Mouse (Mus musculus) ovary, postnatal 36 days (tissue): ENCODE measurements at regions not wholly inside any gene's neighbourhood (a gene's known extent, or its start where the extent isn't known, plus 50 kb on each side); places are given as distances from the start of the nearest gene placed in this dataset.

ENCODE experiments used
- DNase-seq: peaks from one replicate; pipeline ENCODE4 v3.0.0; 2022; ENCODE audit warnings: low spot score, mixed read lengths

GRCm38 (mm10) chr5:64605991-64606390 lies 197.2 kb upstream of the Klf3 start:
- no peak for DNase-seq

- DNase-seq: no peak
Measured at GRCm38 (mm10) chr5:64609378-64610087, 193.7 kb upstream of the Klf3 start.

DNA sequence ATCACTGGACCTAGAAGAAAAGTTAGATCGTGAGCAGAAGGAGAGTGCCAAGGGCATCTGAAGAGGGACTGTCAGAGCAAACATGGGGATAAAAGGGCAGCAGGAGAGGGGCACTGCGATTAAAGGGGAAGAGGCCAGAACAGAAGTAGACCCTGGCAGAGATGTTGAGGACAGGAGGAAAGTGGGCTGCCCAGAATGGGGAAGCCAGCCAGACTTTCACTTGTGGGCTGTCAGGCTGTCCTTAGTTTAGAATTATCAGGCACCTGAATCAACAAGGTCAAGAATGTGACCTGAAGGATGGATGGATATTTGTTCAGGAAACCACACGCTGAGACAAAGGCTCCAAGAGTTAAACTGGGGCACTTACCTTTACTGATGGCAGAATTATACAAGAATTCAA lies 193.0 kb upstream of the Klf3 start:
- no peak for DNase-seq

DNA sequence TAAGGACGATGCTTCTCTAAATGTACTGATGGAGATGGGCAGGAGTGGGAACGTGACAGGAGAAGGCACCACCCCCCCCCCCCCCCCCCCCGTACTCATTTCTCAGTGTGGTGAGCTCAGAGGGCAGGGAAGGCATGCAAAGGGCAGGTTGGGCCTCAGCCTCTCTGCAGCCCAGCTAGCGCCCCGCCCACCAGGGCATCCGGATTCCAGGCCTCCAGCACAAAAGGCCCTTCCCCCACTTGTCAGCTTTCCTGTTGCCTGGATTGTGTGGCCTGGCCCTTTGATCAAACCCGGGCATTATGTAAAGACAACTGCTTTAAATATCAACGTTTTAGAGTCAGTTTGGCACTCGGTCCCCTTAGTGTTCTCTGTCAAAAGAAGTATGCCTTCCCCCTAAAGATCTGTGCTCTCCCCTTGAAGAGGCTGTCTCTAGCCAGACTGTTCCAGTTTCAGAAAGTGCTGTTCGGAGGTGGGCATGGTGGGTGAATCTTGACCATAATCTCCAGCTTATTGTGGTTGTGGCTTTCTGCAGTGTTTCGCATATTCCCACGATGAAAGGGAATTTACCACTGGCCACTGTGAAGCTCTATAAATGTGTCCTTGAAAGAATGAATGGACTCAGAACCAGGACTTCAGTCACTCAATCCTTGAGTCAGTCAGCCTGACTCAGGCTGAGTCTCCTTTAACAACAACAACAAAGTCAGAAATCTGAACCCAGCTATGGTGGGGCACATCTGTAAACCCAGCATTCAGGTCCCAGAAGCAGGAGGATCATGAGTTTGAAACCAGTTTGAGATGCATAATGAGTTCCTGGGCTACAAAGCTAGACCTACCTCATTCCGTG lies 192.4 kb upstream of the Klf3 start:
- DNase-seq: peak; percentile 41

DNA sequence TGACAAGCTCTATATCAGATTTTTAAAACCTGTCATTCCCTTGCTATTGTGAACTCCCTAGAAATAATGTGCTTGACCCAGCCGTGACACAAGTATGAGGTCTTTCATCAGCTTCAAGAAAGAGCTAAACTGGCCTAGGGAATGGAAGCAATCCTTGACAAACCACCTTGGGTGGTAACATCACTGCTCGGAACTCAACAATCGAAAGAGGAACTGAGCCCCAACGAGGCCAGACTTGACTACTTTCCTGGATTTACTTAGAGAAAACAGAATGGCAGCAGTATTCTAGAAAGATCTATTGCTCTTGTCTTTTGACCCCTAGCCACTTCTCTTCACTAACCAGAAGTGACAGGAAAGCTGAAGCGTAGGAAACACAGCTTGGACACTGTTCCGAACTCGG lies 191.2 kb upstream of the Klf3 start:
- no peak for DNase-seq

- no peak for DNase-seq
Measured at GRCm38 (mm10) chr5:64613696-64614095, 189.5 kb upstream of the Klf3 start.

DNA sequence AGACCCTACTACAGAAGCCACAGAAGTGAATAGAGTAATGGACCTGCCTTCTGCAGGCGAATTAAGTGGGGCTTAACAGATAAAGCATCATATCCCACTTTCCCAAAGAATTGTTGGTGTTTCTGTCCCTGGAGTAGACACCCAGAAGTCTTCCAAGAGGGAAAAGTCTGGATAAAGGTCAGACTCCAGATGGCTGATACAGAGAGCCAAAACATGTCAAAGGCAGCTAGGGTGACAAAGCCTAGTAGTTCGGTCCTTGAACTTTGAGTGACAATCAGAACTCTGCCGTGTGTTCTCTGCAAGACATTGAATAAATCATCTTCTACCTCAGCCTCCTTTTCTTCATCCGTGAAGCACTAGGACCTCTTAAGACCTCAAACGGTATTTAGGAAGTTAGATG lies 185.1 kb upstream of the Klf3 start:
- no peak for DNase-seq

GRCm38 (mm10) chr5:64619752-64620151 lies 183.4 kb upstream of the Klf3 start:
- no peak for DNase-seq

DNA sequence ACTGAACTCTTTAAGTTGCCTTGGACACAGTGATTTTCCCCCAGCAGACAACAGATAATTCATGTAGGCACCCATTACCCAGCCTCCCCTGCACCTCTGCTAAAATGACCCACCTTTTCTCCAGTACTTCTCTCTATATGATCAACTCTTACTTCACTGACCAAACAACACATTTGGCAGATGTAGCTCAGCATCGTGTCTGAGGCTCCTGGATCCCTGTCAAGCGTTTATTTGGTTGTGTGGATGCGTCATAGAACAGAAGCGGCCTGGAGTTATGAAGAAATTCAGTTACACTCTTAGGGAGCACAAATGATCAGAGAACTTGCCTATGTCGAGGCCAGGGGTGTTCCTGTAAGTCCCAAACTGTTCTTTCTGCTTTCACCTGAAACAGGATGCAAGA lies 182.5 kb upstream of the Klf3 start:
- DNase-seq: no peak

DNA sequence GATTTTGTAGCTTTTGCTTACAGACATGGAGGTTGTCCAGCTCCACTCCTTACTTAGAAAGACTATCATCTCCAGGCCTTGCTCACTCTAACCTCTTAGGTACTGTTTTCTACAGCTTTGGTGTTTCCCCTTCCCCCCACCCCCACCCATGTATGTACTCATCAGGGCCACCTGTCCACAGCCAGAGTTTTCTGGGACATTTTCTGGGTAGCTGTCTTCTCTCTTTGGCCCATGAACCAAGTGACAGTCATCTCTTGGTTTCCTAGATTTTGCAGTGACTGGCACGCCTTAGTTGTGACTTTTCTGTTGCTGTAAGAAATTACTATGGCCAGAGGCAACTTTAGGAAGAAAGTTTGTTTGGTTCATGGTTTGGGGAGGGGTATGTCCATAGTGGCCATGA lies 181.8 kb upstream of the Klf3 start:
- no peak for DNase-seq

GRCm38 (mm10) chr5:64623653-64624052 lies 179.5 kb upstream of the Klf3 start:
- peak; percentile 21 for DNase-seq

- no peak for DNase-seq
Measured at GRCm38 (mm10) chr5:64624205-64624604, 179.0 kb upstream of the Klf3 start.

- DNase-seq: no peak
Measured at GRCm38 (mm10) chr5:64625421-64625820, 177.8 kb upstream of the Klf3 start.

GRCm38 (mm10) chr5:64625841-64626298 lies 177.3 kb upstream of the Klf3 start:
- DNase-seq: no peak

DNA sequence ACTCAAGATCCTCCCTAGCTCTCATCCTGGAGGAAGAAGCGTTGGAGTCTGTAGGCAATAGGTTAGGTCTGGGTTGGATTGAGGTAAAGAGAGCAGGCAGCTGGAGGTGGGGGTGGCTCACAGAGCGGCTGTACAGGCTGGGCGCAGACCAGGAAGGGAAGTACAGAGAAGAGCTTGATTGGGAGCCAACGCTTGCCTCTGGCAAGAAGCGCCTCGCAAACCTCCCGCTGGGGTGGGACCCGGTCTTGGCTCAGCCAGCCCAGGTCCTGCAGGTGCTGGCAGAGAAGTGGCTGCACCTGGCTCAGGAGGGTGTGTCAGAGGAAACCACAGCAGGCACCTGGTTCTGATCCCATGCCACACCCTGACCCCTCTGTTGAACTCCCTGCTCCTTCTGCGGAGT lies 176.8 kb upstream of the Klf3 start:
- DNase-seq: peak; percentile 50

DNA sequence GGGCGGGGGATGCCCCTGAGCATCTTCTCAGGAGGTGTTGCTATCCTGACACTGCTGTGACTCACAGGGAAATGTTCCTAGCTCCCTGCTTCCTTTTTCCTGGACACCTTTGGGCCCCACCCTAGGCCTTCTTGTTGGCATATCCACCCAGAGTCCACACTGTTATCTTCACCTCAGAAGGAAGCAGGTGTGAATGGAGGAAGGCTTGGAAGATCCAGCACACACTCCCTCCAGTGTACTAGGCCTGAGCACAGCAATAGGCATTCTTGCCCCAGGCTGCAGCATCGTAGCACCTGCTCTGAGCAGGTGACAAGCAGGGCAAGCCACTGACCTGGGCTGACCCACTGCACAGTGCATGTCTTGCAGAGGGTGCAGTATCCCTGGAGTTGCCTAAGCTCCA lies 172.6 kb upstream of the Klf3 start:
- no peak for DNase-seq

DNA sequence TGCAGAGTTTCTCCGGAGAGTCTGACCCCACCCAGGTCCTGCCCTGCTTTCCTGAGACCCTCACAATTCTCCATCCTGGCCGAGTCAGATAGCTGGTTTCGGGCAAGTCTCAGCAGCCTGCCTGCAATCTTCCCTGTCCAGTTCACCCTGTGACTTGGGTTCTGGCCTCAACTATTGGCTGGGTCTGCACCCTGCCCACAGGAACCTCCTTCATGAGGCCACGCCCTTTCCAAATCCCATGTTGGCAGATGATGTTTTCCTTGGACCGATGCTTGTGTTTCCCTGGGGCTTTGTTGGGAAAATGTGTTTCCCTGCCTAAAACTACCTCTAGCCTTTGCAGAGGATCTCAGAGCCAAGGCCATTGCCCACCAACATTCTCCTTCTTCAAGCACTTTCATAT lies 171.0 kb upstream of the Klf3 start:
- no peak for DNase-seq

DNA sequence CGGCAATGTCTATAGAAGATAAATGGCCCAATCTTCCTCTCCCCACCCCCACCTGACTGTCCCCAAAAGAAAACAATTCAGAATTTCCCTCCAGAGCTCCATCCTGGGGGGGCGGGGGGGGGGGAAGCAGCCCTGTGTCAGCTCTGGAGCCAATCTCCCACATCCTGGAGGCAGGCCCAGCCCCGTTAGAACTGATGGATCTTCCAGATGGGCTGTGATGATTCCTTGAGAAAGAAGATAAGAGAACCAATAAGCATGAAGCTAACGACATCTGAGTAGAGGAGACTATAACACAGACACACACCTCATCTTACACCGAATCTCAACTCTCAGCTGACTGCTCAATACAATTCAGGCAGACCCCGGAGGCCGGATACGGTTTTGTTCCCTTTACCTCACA lies 169.2 kb upstream of the Klf3 start:
- no peak for DNase-seq

DNA sequence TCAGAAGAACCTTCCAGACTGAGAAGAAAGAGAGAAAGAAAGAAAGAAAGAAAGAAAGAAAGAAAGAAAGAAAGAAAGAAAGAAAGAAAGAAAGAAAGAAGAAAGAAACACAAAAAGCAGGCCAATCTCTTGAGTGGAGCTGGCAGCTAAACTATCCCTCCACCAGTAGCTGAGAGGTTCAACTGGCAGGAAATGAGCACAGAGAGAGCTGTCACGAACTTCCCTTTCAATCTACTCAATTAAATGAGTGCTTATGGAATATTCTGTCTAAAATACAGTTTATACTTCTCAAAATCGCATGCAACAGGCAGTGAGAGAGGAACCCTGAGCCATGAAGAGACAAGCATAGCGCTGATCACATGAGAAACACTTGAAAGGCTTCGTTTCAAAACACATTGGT lies 168.5 kb upstream of the Klf3 start:
- DNase-seq: no peak

GRCm38 (mm10) chr5:64636301-64636700 lies 166.9 kb upstream of the Klf3 start:
- DNase-seq: no peak

DNA sequence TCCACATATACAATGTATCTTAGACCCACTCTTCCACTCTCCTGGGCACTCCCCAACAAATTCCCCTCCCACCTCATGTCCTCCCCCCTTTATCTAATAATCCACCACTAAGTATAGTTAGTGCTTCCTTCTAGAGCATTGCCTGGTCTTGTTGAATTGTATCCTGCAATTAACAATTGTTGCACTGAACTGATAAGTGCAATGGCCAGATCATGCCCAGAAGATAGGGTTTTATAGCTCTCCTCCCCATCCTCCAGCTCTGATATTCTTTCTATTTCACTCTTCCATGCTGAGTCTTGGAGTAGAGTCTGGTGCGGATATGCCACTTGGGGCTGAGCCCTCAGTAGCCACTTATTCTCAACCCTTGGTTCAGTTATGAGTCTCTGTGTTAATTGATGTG lies 159.6 kb upstream of the Klf3 start:
- DNase-seq: no peak

DNA sequence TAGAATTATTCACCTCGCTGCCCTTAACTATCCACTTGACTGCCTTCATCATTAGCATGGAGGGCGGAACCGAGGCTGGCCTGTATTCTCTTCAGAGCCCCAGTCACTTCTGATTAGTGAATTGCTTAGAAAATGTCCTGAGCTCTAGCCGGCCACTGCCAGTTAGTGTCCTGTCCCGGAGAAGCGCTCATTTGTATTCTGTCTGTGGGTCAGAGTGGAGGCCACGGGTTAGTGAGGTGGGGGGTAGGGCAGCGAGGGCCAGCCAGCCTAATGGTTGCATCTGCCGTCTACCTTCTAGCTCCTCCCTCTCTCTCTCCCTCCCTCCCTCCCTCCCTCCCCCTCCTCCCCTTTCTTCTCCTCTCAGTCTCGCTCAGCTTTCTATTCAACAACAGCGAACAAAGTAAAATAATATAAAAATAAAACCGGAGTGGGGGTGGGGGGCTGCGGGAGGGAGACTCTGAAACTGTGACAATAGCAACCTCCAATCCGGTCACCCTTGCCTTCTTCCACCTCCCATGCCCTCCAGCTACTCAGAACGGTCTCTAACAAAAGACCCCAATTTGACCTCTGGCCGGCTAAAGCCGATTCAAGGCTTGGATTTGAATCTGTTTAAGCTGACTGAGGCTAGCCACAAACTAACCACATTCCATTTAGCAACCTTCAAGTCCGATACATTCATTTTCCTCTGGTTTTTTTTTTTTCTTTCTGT lies 155.6 kb upstream of the Klf3 start:
- peak; percentile 37 for DNase-seq

- no peak for DNase-seq
Measured at GRCm38 (mm10) chr5:64648492-64648891, 154.7 kb upstream of the Klf3 start.
